Mouse (Mus musculus): ENCODE measurements at regions not wholly inside any gene's neighbourhood (a gene's known extent, or its start where the extent isn't known, plus 50 kb on each side); places are given as distances from the start of the nearest gene placed in this dataset.
A peak's percentile ranks its signal among the peaks of the same experiment; 100 is the strongest.

- H3K4me3 ChIP-seq (replicated peaks; ENCODE audit: low read depth, low read length): no peak overlapping the region
- WGBS: 58% methylated on average over 2 of the region's 2 CpGs
- no peak for ATAC-seq (replicated peaks; ENCODE audit: low FRiP score, low read depth)
These were observed 371.3 kb upstream of the Sall1 start for GRCm38 (mm10) chr8:89415287-89415686.

GRCm38 (mm10) chr8:89412500-89412899 is 368.5 kb upstream of the Sall1 start:
- Histone ChIP-seq H3K4me2 (ENCODE audit: low read length) (no peak overlapping the region), H3K27ac (no peak overlapping the region), H3K27me3 (ENCODE audit: insufficient read depth, low read length) (0 out of 2 replicates have a peak, but pooled peaks cover 3% of the 10 kb centered on the region), H3K9me3 (replicated peaks; ENCODE audit: low read length) (no peaks in the 10 kb centered on the region), H3K36me3 (ENCODE audit: insufficient read depth, low read length) (no peaks in the 10 kb centered on the region), H3K9ac (ENCODE audit: low read depth, low read length) (no peak overlapping the region), H3K4me1 (replicated peaks; ENCODE audit: insufficient read depth, low read length) (no peaks in the 10 kb centered on the region), H3K4me3 (replicated peaks; ENCODE audit: low read depth, low read length) (no peak overlapping the region)
- 27% methylated on average over 8 of the region's 8 CpGs for WGBS
- ATAC-seq (replicated peaks; ENCODE audit: low FRiP score, low read depth) (no peak), DNase-seq (ENCODE audit: low spot score) (peak; percentile 40)
- no peak for TF ChIP-seq CTCF (IDR thresholded peaks at IDR 0.05; ENCODE audit: low read depth)

More at GRCm38 (mm10) chr8:89415287-89415686, 371.3 kb upstream of the Sall1 start:
- H3K27ac ChIP-seq: no peak overlapping the region
- peak; percentile 72 for DNase-seq (ENCODE audit: low spot score)
- no peaks in the 10 kb centered on the region for H3K4me1 ChIP-seq (replicated peaks; ENCODE audit: insufficient read depth, low read length)
- H3K9me3 ChIP-seq (replicated peaks; ENCODE audit: low read length): no peaks in the 10 kb centered on the region
- no peak overlapping the region for H3K9ac ChIP-seq (ENCODE audit: low read depth, low read length)
- H3K36me3 ChIP-seq (ENCODE audit: insufficient read depth, low read length): no peaks in the 10 kb centered on the region
- H3K4me2 ChIP-seq (ENCODE audit: low read length): no peak overlapping the region
- TF ChIP-seq CTCF (IDR thresholded peaks at IDR 0.05; ENCODE audit: low read depth): no peak
- H3K27me3 ChIP-seq (ENCODE audit: insufficient read depth, low read length): 0 out of 2 replicates have a peak, but pooled peaks cover 3% of the 10 kb centered on the region

- no peaks in the 10 kb centered on the region for H3K4me1 ChIP-seq (replicated peaks; ENCODE audit: insufficient read depth, low read length)
- 10% methylated on average over 7 of the region's 7 CpGs for whole genome bisulfite sequencing
- no peak for TF ChIP-seq CTCF (IDR thresholded peaks at IDR 0.05; ENCODE audit: low read depth)
- H3K27ac ChIP-seq: no peak overlapping the region
- H3K4me3 ChIP-seq (replicated peaks; ENCODE audit: low read depth, low read length): no peak overlapping the region
- H3K9me3 ChIP-seq (replicated peaks; ENCODE audit: low read length): no peaks in the 10 kb centered on the region
- ATAC-seq (replicated peaks; ENCODE audit: low FRiP score, low read depth) (peak; percentile 75), DNase-seq (ENCODE audit: low spot score) (peak; percentile 90)
- no peaks in the 10 kb centered on the region for H3K36me3 ChIP-seq (ENCODE audit: insufficient read depth, low read length)
- H3K4me2 ChIP-seq (ENCODE audit: low read length): no peak overlapping the region
- no peak overlapping the region for H3K9ac ChIP-seq (ENCODE audit: low read depth, low read length)
- 0 out of 2 replicates have a peak, but pooled peaks cover 3% of the 10 kb centered on the region for H3K27me3 ChIP-seq (ENCODE audit: insufficient read depth, low read length)
These were observed 368.1 kb upstream of the Sall1 start for GRCm38 (mm10) chr8:89412046-89412445.

- no peak overlapping the region for H3K4me3 ChIP-seq (replicated peaks; ENCODE audit: low read depth, low read length)
- 0 out of 2 replicates have a peak, but pooled peaks cover 3% of the 10 kb centered on the region for H3K27me3 ChIP-seq (ENCODE audit: insufficient read depth, low read length)
- ATAC-seq (replicated peaks; ENCODE audit: low FRiP score, low read depth): no peak
- H3K9me3 ChIP-seq (replicated peaks; ENCODE audit: low read length): no peaks in the 10 kb centered on the region
- TF ChIP-seq CTCF (IDR thresholded peaks at IDR 0.05; ENCODE audit: low read depth): no peak
- no peaks in the 10 kb centered on the region for H3K36me3 ChIP-seq (ENCODE audit: insufficient read depth, low read length)
- 93% methylated on average over 5 of the region's 5 CpGs for WGBS
- no peak overlapping the region for H3K27ac ChIP-seq
- no peak overlapping the region for H3K9ac ChIP-seq (ENCODE audit: low read depth, low read length)
- H3K4me1 ChIP-seq (replicated peaks; ENCODE audit: insufficient read depth, low read length): no peaks in the 10 kb centered on the region
- no peak overlapping the region for H3K4me2 ChIP-seq (ENCODE audit: low read length)
- DNase-seq (ENCODE audit: low spot score): no peak
These were observed 362.7 kb upstream of the Sall1 start for GRCm38 (mm10) chr8:89406688-89407087.

GRCm38 (mm10) chr8:89404287-89404686 is 360.3 kb upstream of the Sall1 start:
- DNase-seq (ENCODE audit: low spot score) (no peak), ATAC-seq (replicated peaks; ENCODE audit: low FRiP score, low read depth) (no peak)
- no peaks in the 10 kb centered on the region for H3K27me3 ChIP-seq (ENCODE audit: insufficient read depth, low read length)
- H3K36me3 ChIP-seq (ENCODE audit: insufficient read depth, low read length): no peaks in the 10 kb centered on the region
- H3K9me3 ChIP-seq (replicated peaks; ENCODE audit: low read length): no peaks in the 10 kb centered on the region
- TF ChIP-seq CTCF (IDR thresholded peaks at IDR 0.05; ENCODE audit: low read depth): no peak
- H3K9ac ChIP-seq (ENCODE audit: low read depth, low read length): no peak overlapping the region
- no peak overlapping the region for H3K4me3 ChIP-seq (replicated peaks; ENCODE audit: low read depth, low read length)
- H3K4me2 ChIP-seq (ENCODE audit: low read length): no peak overlapping the region
- H3K4me1 ChIP-seq (replicated peaks; ENCODE audit: insufficient read depth, low read length): no peaks in the 10 kb centered on the region
- H3K27ac ChIP-seq: no peak overlapping the region
- WGBS: 89% methylated on average over 3 of the region's 3 CpGs

- TF ChIP-seq CTCF (IDR thresholded peaks at IDR 0.05; ENCODE audit: low read depth): no peak
- no peak overlapping the region for H3K4me2 ChIP-seq (ENCODE audit: low read length)
These were observed 352.7 kb upstream of the Sall1 start for GRCm38 (mm10) chr8:89396673-89397072.

GRCm38 (mm10) chr8:89392749-89393148 is 348.8 kb upstream of the Sall1 start:
- H3K4me1 ChIP-seq (replicated peaks; ENCODE audit: insufficient read depth, low read length): peaks cover 4% of the 10 kb centered on the region; the same call in 1 of the 2 replicates
- no peaks in the 10 kb centered on the region for H3K27me3 ChIP-seq (ENCODE audit: insufficient read depth, low read length)
- H3K4me2 ChIP-seq (ENCODE audit: low read length): no peak overlapping the region
- H3K36me3 ChIP-seq (ENCODE audit: insufficient read depth, low read length): no peaks in the 10 kb centered on the region
- H3K9ac ChIP-seq (ENCODE audit: low read depth, low read length): no peak overlapping the region
- H3K4me3 ChIP-seq (replicated peaks; ENCODE audit: low read depth, low read length): no peak overlapping the region
- no peaks in the 10 kb centered on the region for H3K9me3 ChIP-seq (replicated peaks; ENCODE audit: low read length)
- TF ChIP-seq CTCF (IDR thresholded peaks at IDR 0.05; ENCODE audit: low read depth): no peak
- H3K27ac ChIP-seq: no peak overlapping the region
- 63% methylated on average over 6 of the region's 6 CpGs for WGBS
- no peak for DNase-seq (ENCODE audit: low spot score)
- ATAC-seq (replicated peaks; ENCODE audit: low FRiP score, low read depth): no peak

More at GRCm38 (mm10) chr8:89396673-89397072, 352.7 kb upstream of the Sall1 start:
- no peaks in the 10 kb centered on the region for H3K36me3 ChIP-seq (ENCODE audit: insufficient read depth, low read length)
- H3K27ac ChIP-seq: no peak overlapping the region
- H3K27me3 ChIP-seq (ENCODE audit: insufficient read depth, low read length): no peaks in the 10 kb centered on the region
- no peaks in the 10 kb centered on the region for H3K4me1 ChIP-seq (replicated peaks; ENCODE audit: insufficient read depth, low read length)
- no peak for ATAC-seq (replicated peaks; ENCODE audit: low FRiP score, low read depth)
- no peaks in the 10 kb centered on the region for H3K9me3 ChIP-seq (replicated peaks; ENCODE audit: low read length)
- H3K9ac ChIP-seq (ENCODE audit: low read depth, low read length): no peak overlapping the region
- DNase-seq (ENCODE audit: low spot score): no peak
- H3K4me3 ChIP-seq (replicated peaks; ENCODE audit: low read depth, low read length): no peak overlapping the region

Measured in kidney, postnatal 0 days (tissue).